Mouse (Mus musculus) limb, embryonic 14.5 days (tissue): Measurements from ENCODE around the gene Klk11. TPM values are rescaled to one million over a fixed set of nuclear protein-coding genes. Genes with fewer than 3 reads are reported as not detected.

Experiments
- ATAC-seq: fragments of 200-750 bp; cut with Nextera tagmentation; 2 replicates; pipeline ENCODE4 v1.8.0; 2017; ENCODE audit warnings: low read depth, moderate number of reproducible peaks, moderate TSS enrichment; ENCODE audit not compliant: low FRiP score
- DNase-seq: peaks from one replicate; pipeline ENCODE4 v3.0.0-alpha.2; 2015; ENCODE audit warnings: low spot score
- H3K27ac ChIP-seq: fragments of 300-500 bp; sonication (generic); replicated peaks from 2 replicates; pipeline ENCODE4 v1.5.1; 2014; ENCODE audit warnings: low read depth, mild to moderate bottlenecking, low read length, moderate library complexity, mixed read lengths
- H3K27me3 ChIP-seq: fragments of 300-500 bp; sonication (generic); 2 replicates; pipeline ENCODE4 v1.6.1; 2014; ENCODE audit warnings: low read length, mixed read lengths; ENCODE audit not compliant: control insufficient read depth, insufficient read depth
- H3K36me3 ChIP-seq: fragments of 300-500 bp; sonication (generic); 2 replicates; pipeline ENCODE4 v1.6.1; 2014; ENCODE audit warnings: mild to moderate bottlenecking, low read length, moderate library complexity, mixed read lengths; ENCODE audit not compliant: control insufficient read depth, insufficient read depth
- H3K4me1 ChIP-seq: fragments of 300-500 bp; sonication (generic); 2 replicates; pipeline ENCODE4 v1.6.1; 2014; ENCODE audit warnings: antibody characterized with exemption, low read length, mixed read lengths; ENCODE audit not compliant: control insufficient read depth, insufficient read depth
- H3K4me2 ChIP-seq: fragments of 300-500 bp; sonication (generic); replicated peaks from 2 replicates; pipeline ENCODE4 v1.6.1; 2014; ENCODE audit warnings: low read depth, mild to moderate bottlenecking, low read length, moderate library complexity; ENCODE audit not compliant: severe bottlenecking
- H3K4me3 ChIP-seq: fragments of 300-500 bp; sonication (generic); replicated peaks from 2 replicates; pipeline ENCODE4 v1.5.1; 2014; ENCODE audit warnings: low read length
- H3K9ac ChIP-seq: fragments of 300-500 bp; sonication (generic); 2 replicates; pipeline ENCODE4 v1.6.1; 2014; ENCODE audit warnings: mild to moderate bottlenecking, low read depth, low read length, moderate library complexity; ENCODE audit not compliant: severe bottlenecking
- H3K9me3 ChIP-seq: fragments of 300-500 bp; sonication (generic); 2 replicates; pipeline ENCODE4 v1.6.1; 2016; ENCODE audit warnings: low read length; ENCODE audit not compliant: control insufficient read depth
- POLR2A ChIP-seq: fragments of 200-500 bp; IDR thresholded peaks from 2 replicates; pipeline ENCODE4 v1.8.0; 2012; ENCODE audit warnings: inconsistent platforms, mild to moderate bottlenecking, moderate library complexity, borderline replicate concordance; ENCODE audit not compliant: insufficient read depth, insufficient read length; ENCODE audit errors: extremely low read depth
- WGBS: fragments of 180-500 bp; shearing (Covaris S2); extraction: QIAGEN DNeasy Blood & Tissue Kit; methylation state at CpG from one replicate; pipeline ENCODE4 v1.1.7; 2014; 5-methylcytosine and 5-hydroxymethylcytosine counted together
- polyA plus RNA-seq, 2 experiments: library from polyadenylated mRNA; depleted of rRNA in 1 of 2; stranded (reverse) in 1 of 2; unstranded in 1 of 2; fragments of >200 nt; fragmentation: Nextera tagmentation in 1 of 2; extraction: Ambion mirVana in 1 of 2; gene quantifications; 2 replicates each; pipeline versions ENCODE4 v1.2.1 to v1.2.3; 2012 to 2014

Klk11 gene
- polyA plus RNA-seq, 2 experiments, result 3.4 to 3.8 TPM

DNA sequence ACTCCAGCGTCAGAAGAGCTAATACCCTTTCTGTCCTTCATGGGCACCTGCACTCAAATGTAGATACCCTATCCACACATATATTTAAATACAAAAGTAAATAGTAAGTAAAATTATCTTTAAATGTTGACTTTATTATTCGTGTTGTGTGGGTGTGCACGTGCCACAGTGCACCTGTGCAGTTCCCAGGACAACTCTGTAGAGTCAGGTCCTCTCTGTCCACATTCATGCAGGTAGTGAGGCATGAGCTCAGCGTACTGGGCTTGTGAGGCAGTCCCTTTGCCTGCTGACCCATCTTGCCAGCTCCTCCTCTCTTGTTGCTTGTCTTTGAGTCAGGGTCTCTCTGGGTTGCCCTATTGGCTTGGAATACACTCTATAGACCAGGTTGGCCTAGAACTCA is 53.3 kb downstream of the Klk11 start:
- H3K27ac ChIP-seq, result no peak overlapping the region
- TF ChIP-seq POLR2A, result no peak
- no peak for ATAC-seq

More for the DNA sequence above, 53.3 kb downstream of the Klk11 start:
- Histone ChIP-seq H3K27me3 (no peaks in the 10 kb centered on the region), H3K9ac (no peak overlapping the region), H3K4me3 (no peak overlapping the region), H3K9me3 (no peaks in the 10 kb centered on the region), H3K4me1 (no peaks in the 10 kb centered on the region), H3K36me3 (no peaks in the 10 kb centered on the region), H3K4me2 (no peak overlapping the region)
- no peak for DNase-seq
- WGBS, result 85% methylated on average over 4 of the region's 4 CpGs

Other genes starting within 250 kb of the Klk11 start
- 2.4 and 3.0 TPM in 2 replicates for gene Cd33, start 230.2 kb upstream of the Klk11 start, polyA plus RNA-seq (2012; rRNA removed)
- 2.9 and 3.1 TPM in 2 replicates for gene Cd33, start 230.2 kb upstream of the Klk11 start, polyA plus RNA-seq (2014; fragmentation: Nextera tagmentation; extraction: Ambion mirVana)
- gene Zfp658, start 212.3 kb upstream of the Klk11 start, polyA plus RNA-seq (2012; rRNA removed), result 4.9 and 5.7 TPM in 2 replicates
- 3.6 and 3.8 TPM in 2 replicates for gene Zfp658, start 212.3 kb upstream of the Klk11 start, polyA plus RNA-seq (2014; fragmentation: Nextera tagmentation; extraction: Ambion mirVana)
- 5.8 and 6.7 TPM in 2 replicates for gene Zfp719, start 195.0 kb upstream of the Klk11 start, polyA plus RNA-seq (2012; rRNA removed)
- 13.1 and 16.0 TPM in 2 replicates for gene Zfp719, start 195.0 kb upstream of the Klk11 start, polyA plus RNA-seq (2014; fragmentation: Nextera tagmentation; extraction: Ambion mirVana)
- gene Zfp819, start 167.4 kb upstream of the Klk11 start, polyA plus RNA-seq (2012; rRNA removed), result 0.04 and 0.11 TPM in 2 replicates
- gene Zfp819, start 167.4 kb upstream of the Klk11 start, polyA plus RNA-seq (2014; fragmentation: Nextera tagmentation; extraction: Ambion mirVana), result 0.19 TPM in 1 of 2 replicates, not detected in the other
- gene Ceacam18, start 139.9 kb upstream of the Klk11 start, polyA plus RNA-seq (2012; rRNA removed), result not detected in 2 replicates
- not detected in 2 replicates for gene Ceacam18, start 139.9 kb upstream of the Klk11 start, polyA plus RNA-seq (2014; fragmentation: Nextera tagmentation; extraction: Ambion mirVana)
- gene Siglece, start 114.4 kb upstream of the Klk11 start, polyA plus RNA-seq (2012; rRNA removed), result 0.65 and 1.1 TPM in 2 replicates
- 0.55 and 1.1 TPM in 2 replicates for gene Siglece, start 114.4 kb upstream of the Klk11 start, polyA plus RNA-seq (2014; fragmentation: Nextera tagmentation; extraction: Ambion mirVana)
- 13.4 and 15.8 TPM in 2 replicates for gene Ctu1, start 102.6 kb upstream of the Klk11 start, polyA plus RNA-seq (2012; rRNA removed)
- 11.2 and 12.0 TPM in 2 replicates for gene Ctu1, start 102.6 kb upstream of the Klk11 start, polyA plus RNA-seq (2014; fragmentation: Nextera tagmentation; extraction: Ambion mirVana)
- gene Klk14, start 84.2 kb upstream of the Klk11 start, polyA plus RNA-seq (2012; rRNA removed), result 0.14 and 0.20 TPM in 2 replicates
- gene Klk14, start 84.2 kb upstream of the Klk11 start, polyA plus RNA-seq (2014; fragmentation: Nextera tagmentation; extraction: Ambion mirVana), result not detected in 2 replicates
- 1.7 and 1.8 TPM in 2 replicates for gene Klk13, start 62.0 kb upstream of the Klk11 start, polyA plus RNA-seq (2012; rRNA removed)
- 2.9 and 3.7 TPM in 2 replicates for gene Klk13, start 62.0 kb upstream of the Klk11 start, polyA plus RNA-seq (2014; fragmentation: Nextera tagmentation; extraction: Ambion mirVana)
- not detected in 2 replicates for gene Klk12, start 5.7 kb upstream of the Klk11 start, polyA plus RNA-seq (2012; rRNA removed)
- gene Klk12, start 5.7 kb upstream of the Klk11 start, polyA plus RNA-seq (2014; fragmentation: Nextera tagmentation; extraction: Ambion mirVana), result not detected in 2 replicates
- gene Klk10, start 6.4 kb downstream of the Klk11 start, polyA plus RNA-seq (2012; rRNA removed), result 6.8 and 7.4 TPM in 2 replicates
- 7.5 and 7.8 TPM in 2 replicates for gene Klk10, start 6.4 kb downstream of the Klk11 start, polyA plus RNA-seq (2014; fragmentation: Nextera tagmentation; extraction: Ambion mirVana)
- 0.14 and 0.21 TPM in 2 replicates for gene Klk9, start 17.3 kb downstream of the Klk11 start, polyA plus RNA-seq (2012; rRNA removed)
- gene Klk9, start 17.3 kb downstream of the Klk11 start, polyA plus RNA-seq (2014; fragmentation: Nextera tagmentation; extraction: Ambion mirVana), result 0.21 and 0.53 TPM in 2 replicates
- 12.6 and 18.4 TPM in 2 replicates for gene Klk8, start 23.0 kb downstream of the Klk11 start, polyA plus RNA-seq (2012; rRNA removed)
- gene Klk8, start 23.0 kb downstream of the Klk11 start, polyA plus RNA-seq (2014; fragmentation: Nextera tagmentation; extraction: Ambion mirVana), result 30.5 and 34.7 TPM in 2 replicates
- gene Klk7, start 36.7 kb downstream of the Klk11 start, polyA plus RNA-seq (2012; rRNA removed), result 0.14 and 0.21 TPM in 2 replicates
- 0.12 TPM in 1 of 2 replicates, not detected in the other for gene Klk7, start 36.7 kb downstream of the Klk11 start, polyA plus RNA-seq (2014; fragmentation: Nextera tagmentation; extraction: Ambion mirVana)
- gene Klk6, start 49.9 kb downstream of the Klk11 start, polyA plus RNA-seq (2012; rRNA removed), result 0.08 TPM in 1 of 2 replicates, not detected in the other
- not detected in 2 replicates for gene Klk6, start 49.9 kb downstream of the Klk11 start, polyA plus RNA-seq (2014; fragmentation: Nextera tagmentation; extraction: Ambion mirVana)
- gene Klk5, start 67.4 kb downstream of the Klk11 start, polyA plus RNA-seq (2012; rRNA removed), result 0.40 and 0.55 TPM in 2 replicates
- 0.80 and 2.7 TPM in 2 replicates for gene Klk5, start 67.4 kb downstream of the Klk11 start, polyA plus RNA-seq (2014; fragmentation: Nextera tagmentation; extraction: Ambion mirVana)
- 0.09 and 0.12 TPM in 2 replicates for gene Klk4, start 106.6 kb downstream of the Klk11 start, polyA plus RNA-seq (2012; rRNA removed)
- not detected in 2 replicates for gene Klk4, start 106.6 kb downstream of the Klk11 start, polyA plus RNA-seq (2014; fragmentation: Nextera tagmentation; extraction: Ambion mirVana)
- not detected in 2 replicates for gene Klk15, start 159.1 kb downstream of the Klk11 start, polyA plus RNA-seq (2012; rRNA removed)
- gene Klk15, start 159.1 kb downstream of the Klk11 start, polyA plus RNA-seq (2014; fragmentation: Nextera tagmentation; extraction: Ambion mirVana), result not detected in 2 replicates
- not detected in 2 replicates for gene Klk1b8, start 176.1 kb downstream of the Klk11 start, polyA plus RNA-seq (2012; rRNA removed)
- gene Klk1b8, start 176.1 kb downstream of the Klk11 start, polyA plus RNA-seq (2014; fragmentation: Nextera tagmentation; extraction: Ambion mirVana), result not detected in 2 replicates
- not detected in 2 replicates for gene Klk1b1, start 192.1 kb downstream of the Klk11 start, polyA plus RNA-seq (2012; rRNA removed)
- gene Klk1b1, start 192.1 kb downstream of the Klk11 start, polyA plus RNA-seq (2014; fragmentation: Nextera tagmentation; extraction: Ambion mirVana), result not detected in 2 replicates
- gene Klk1b9, start 201.5 kb downstream of the Klk11 start, polyA plus RNA-seq (2012; rRNA removed), result not detected in 2 replicates
- not detected in 2 replicates for gene Klk1b9, start 201.5 kb downstream of the Klk11 start, polyA plus RNA-seq (2014; fragmentation: Nextera tagmentation; extraction: Ambion mirVana)
- not detected in 2 replicates for gene Klk1b11, start 221.3 kb downstream of the Klk11 start, polyA plus RNA-seq (2012; rRNA removed)
- gene Klk1b11, start 221.3 kb downstream of the Klk11 start, polyA plus RNA-seq (2014; fragmentation: Nextera tagmentation; extraction: Ambion mirVana), result not detected in 2 replicates
- 0.05 and 0.20 TPM in 2 replicates for gene Klk1b26, start 237.6 kb downstream of the Klk11 start, polyA plus RNA-seq (2012; rRNA removed)
- 0.14 and 0.36 TPM in 2 replicates for gene Klk1b26, start 237.6 kb downstream of the Klk11 start, polyA plus RNA-seq (2014; fragmentation: Nextera tagmentation; extraction: Ambion mirVana)